Mouse (Mus musculus) spleen, adult 2 months (tissue): ENCODE results near the gene Cers3. TPM values are rescaled to one million over a fixed set of nuclear protein-coding genes. Genes with fewer than 3 reads are reported as not detected.

Experiments
- DNase-seq, 2 experiments: peaks; one replicate each; pipeline versions ENCODE4 v3.0.0 to v3.0.0-alpha.2; 2012 to 2021; ENCODE audit warnings: low spot score in 2 of 2, low read depth in 1 of 2
- H3K27ac ChIP-seq: fragments of 200-500 bp; 2 replicates; pipeline ENCODE4 v1.5.1; 2012; ENCODE audit warnings: low read length, inconsistent platforms; ENCODE audit not compliant: insufficient read depth
- H3K27me3 ChIP-seq: fragments of 200-500 bp; 2 replicates; pipeline ENCODE4 v1.6.1; 2012; ENCODE audit warnings: mild to moderate bottlenecking, moderate library complexity, low read length, inconsistent platforms; ENCODE audit not compliant: control insufficient read depth, insufficient read depth
- H3K36me3 ChIP-seq: fragments of 200-500 bp; 2 replicates; pipeline ENCODE4 v1.6.1; 2012; ENCODE audit warnings: mild to moderate bottlenecking, low read length, inconsistent platforms; ENCODE audit not compliant: control insufficient read depth, insufficient read depth
- H3K4me1 ChIP-seq: fragments of 200-500 bp; 2 replicates; pipeline ENCODE4 v1.6.1; 2011; ENCODE audit warnings: inconsistent platforms; ENCODE audit not compliant: control insufficient read depth, insufficient read depth, insufficient read length
- H3K4me3 ChIP-seq: fragments of 200-500 bp; 2 replicates; pipeline ENCODE4 v1.5.1; 2011; ENCODE audit warnings: mild to moderate bottlenecking, inconsistent platforms; ENCODE audit not compliant: insufficient read depth, insufficient read length; ENCODE audit errors: extremely low read depth
- CTCF ChIP-seq: fragments of 200-500 bp; IDR thresholded peaks from 2 replicates; pipeline ENCODE4 v1.5.1; 2011; ENCODE audit warnings: mild to moderate bottlenecking, inconsistent platforms; ENCODE audit not compliant: insufficient read depth, insufficient read length, insufficient replicate concordance; ENCODE audit errors: extremely low read depth
- POLR2A ChIP-seq: fragments of 200-500 bp; IDR thresholded peaks from 2 replicates; pipeline ENCODE4 v1.6.1; 2011; ENCODE audit warnings: low read depth, low read length, inconsistent platforms
- WGBS: fragments of 180-500 bp; shearing (Covaris S2); methylation state at CpG from one replicate; pipeline ENCODE4 v1.1.7; 2018; 5-methylcytosine and 5-hydroxymethylcytosine counted together
- polyA plus RNA-seq: library from polyadenylated mRNA; depleted of rRNA; stranded (reverse); fragments of >200 nt; gene quantifications from 2 replicates; pipeline ENCODE4 v1.2.3, GENCODE M21; 2012; rRNA removed

Gene Cers3
- polyA plus RNA-seq: not detected in 2 replicates

DNA sequence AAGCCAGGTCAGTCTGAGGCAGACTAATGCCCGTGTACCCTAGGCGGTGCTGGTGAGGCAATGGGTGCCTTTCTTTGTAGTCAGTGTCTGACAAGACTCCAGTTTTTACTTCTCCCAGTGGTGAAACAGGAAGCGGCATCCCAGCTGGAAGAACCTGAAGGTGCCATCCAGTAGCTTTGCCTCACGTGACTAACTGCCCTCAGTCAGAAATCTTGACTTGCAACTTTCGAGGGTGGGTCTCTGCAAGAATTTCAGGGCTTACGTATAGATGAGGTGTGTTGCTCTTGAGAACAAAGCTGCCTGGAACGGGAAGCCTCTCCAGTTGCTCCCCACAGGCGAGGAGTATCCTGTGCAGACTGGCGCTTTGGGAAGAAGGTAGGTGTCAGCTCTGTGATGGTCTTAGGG, at the start of gene Cers3:
TSS of gene Cers3 (plus strand) at position 128 of the 405 bp plus-strand sequence.
- DNase-seq: no peak
- Histone ChIP-seq H3K27me3 (no peaks in the 10 kb centered on the region), H3K4me3 (no peak within 1 kb of the TSS), H3K27ac (no peak within 1 kb of the TSS), H3K36me3 (no peaks in the 10 kb centered on the region), H3K4me1 (no peaks in the 10 kb centered on the region)
- TF ChIP-seq CTCF (no peak), POLR2A (no peak)
- WGBS: 86% methylated on average over 9 of the region's 9 CpGs

GRCm38 (mm10) chr7:66694467-66694866, 48.8 kb upstream of the Cers3 start:
- H3K4me1 ChIP-seq: no peaks in the 10 kb centered on the region
- no peaks in the 10 kb centered on the region for H3K27me3 ChIP-seq
- H3K4me3 ChIP-seq: no peak overlapping the region
- 89% methylated on average over 7 of the region's 7 CpGs for WGBS
- TF ChIP-seq CTCF (no peak), POLR2A (no peak)
- no peak for DNase-seq
- no peak overlapping the region for H3K27ac ChIP-seq
- H3K36me3 ChIP-seq: no peaks in the 10 kb centered on the region

DNA sequence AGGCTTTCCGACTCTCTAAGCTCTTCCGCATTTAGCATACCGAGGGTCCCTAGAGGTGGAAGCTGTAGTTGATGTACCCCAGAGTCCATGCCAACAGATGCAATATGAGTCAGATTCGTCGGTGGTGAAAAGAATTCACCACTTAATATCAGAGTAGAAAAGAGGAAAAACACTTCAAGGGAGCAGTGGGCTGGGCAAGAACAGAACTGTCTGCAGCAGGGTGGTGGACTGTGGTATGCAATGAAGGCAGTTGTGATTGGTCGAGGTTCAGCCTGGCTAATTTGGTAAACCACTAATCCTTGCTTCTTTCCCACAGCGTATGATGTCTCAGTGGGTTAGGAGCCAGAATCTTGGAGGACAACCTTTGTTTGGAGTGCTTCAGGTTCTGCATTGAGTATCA, 40.6 kb upstream of the Cers3 start:
- no peak overlapping the region for H3K4me3 ChIP-seq
- no peaks in the 10 kb centered on the region for H3K4me1 ChIP-seq
- H3K36me3 ChIP-seq: no peaks in the 10 kb centered on the region
- 90% methylated on average over 7 of the region's 7 CpGs for WGBS
- H3K27ac ChIP-seq: no peak overlapping the region
- DNase-seq: no peak
- no peaks in the 10 kb centered on the region for H3K27me3 ChIP-seq
- no peak for TF ChIP-seq CTCF
- TF ChIP-seq POLR2A: no peak

GRCm38 (mm10) chr7:66704631-66705030, 38.7 kb upstream of the Cers3 start:
- Histone ChIP-seq H3K27me3 (no peaks in the 10 kb centered on the region), H3K4me1 (no peaks in the 10 kb centered on the region), H3K4me3 (no peak overlapping the region), H3K36me3 (no peaks in the 10 kb centered on the region), H3K27ac (no peak overlapping the region)
- TF ChIP-seq CTCF (no peak), POLR2A (no peak)
- 96% methylated on average over 3 of the region's 3 CpGs for WGBS
- no peak for DNase-seq

DNA sequence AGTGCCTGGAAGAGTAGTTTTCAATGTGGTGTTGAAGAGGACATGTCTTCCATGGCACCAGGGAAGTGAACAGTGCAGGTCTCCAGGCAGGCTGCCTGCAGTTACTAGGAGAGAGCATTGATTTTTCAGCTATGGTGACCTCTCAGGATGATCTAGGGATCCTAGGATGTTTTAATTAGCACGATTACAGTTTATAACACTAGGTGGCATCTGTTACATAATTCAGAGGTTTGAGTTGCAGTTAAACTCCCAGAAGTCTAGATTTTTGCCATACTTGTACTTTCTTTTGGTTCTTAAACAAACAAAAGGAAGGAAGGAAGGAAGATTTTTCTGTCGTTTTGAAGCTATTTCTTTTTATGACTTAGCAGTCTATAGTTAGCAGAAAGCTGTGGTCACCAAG, 32.1 kb upstream of the Cers3 start:
- no peak for DNase-seq
- H3K27me3 ChIP-seq: no peaks in the 10 kb centered on the region
- no peaks in the 10 kb centered on the region for H3K4me1 ChIP-seq
- no peak overlapping the region for H3K27ac ChIP-seq
- peaks cover 10% of the 10 kb centered on the region for H3K36me3 ChIP-seq
- no peak for TF ChIP-seq POLR2A
- TF ChIP-seq CTCF: no peak
- no peak overlapping the region for H3K4me3 ChIP-seq
- WGBS: 29% methylated on average over 2 of the region's 2 CpGs

DNA sequence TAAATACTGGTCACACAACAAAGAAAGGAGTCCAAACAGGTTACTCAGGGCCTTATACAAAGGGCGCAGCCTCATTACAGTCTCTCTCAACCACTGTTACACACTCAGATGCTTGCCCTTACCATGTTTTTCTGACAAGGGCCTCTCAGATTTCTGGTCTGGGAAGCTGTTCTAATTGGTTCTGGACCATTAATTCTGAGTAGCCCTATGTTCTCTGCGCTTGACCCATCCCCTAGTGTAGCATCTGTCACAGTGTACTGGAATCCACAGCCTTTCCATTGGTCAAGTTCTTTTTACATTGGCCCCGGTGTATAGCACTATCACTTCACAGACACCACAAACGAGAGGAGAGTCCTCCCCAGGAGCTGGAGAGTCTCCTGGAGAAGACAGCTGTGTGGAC, 18.8 kb upstream of the Cers3 start:
- no peak for TF ChIP-seq CTCF
- no peak for TF ChIP-seq POLR2A
- Histone ChIP-seq H3K36me3 (no peaks in the 10 kb centered on the region; the same call in 1 of the 2 replicates), H3K4me3 (no peak overlapping the region), H3K27ac (no peak overlapping the region), H3K27me3 (no peaks in the 10 kb centered on the region), H3K4me1 (no peaks in the 10 kb centered on the region)
- DNase-seq: no peak
- WGBS: 90% methylated on average over 4 of the region's 4 CpGs

GRCm38 (mm10) chr7:66724954-66725353, 18.4 kb upstream of the Cers3 start:
- no peak for DNase-seq
- WGBS: 72% methylated on average over 6 of the region's 6 CpGs
- H3K4me1 ChIP-seq: no peaks in the 10 kb centered on the region
- no peak for TF ChIP-seq CTCF
- TF ChIP-seq POLR2A: no peak
- H3K27me3 ChIP-seq: no peaks in the 10 kb centered on the region
- no peaks in the 10 kb centered on the region; the same call in 1 of the 2 replicates for H3K36me3 ChIP-seq
- H3K27ac ChIP-seq: no peak overlapping the region
- H3K4me3 ChIP-seq: no peak overlapping the region

DNA sequence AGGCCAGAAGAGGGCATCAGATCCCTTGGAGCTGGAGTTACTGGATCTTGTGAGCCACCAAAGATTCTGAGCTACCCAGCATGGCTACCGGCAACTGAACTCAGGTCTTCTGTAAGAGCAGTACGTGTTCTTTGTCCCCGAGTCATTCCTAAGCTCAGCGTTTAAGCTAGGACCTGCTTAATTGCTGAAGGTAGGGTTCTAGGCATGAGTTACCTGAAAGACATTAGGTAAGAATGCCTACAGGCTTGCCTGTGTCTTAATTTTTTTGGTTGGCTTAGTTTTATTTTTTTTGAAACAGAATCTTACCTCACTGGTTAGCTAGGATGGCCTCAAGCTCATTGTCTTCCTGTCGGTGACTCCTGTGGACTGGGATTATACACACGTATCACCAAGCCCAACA, 15.2 kb upstream of the Cers3 start:
- TF ChIP-seq POLR2A: no peak
- no peak for TF ChIP-seq CTCF
- 95% methylated on average over 6 of the region's 6 CpGs for WGBS
- no peak for DNase-seq
- no peak overlapping the region for H3K27ac ChIP-seq
- no peaks in the 10 kb centered on the region for H3K4me1 ChIP-seq
- H3K36me3 ChIP-seq: no peaks in the 10 kb centered on the region; the same call in 1 of the 2 replicates
- no peak overlapping the region for H3K4me3 ChIP-seq
- H3K27me3 ChIP-seq: no peaks in the 10 kb centered on the region
